12 mouse cellular contexts compared by ENCODE assay signal in genomic region chr2:59191466-59191865, GRCm38 (mm10). TPM values are rescaled to one million over a fixed set of nuclear protein-coding genes. Genes with fewer than 3 reads are reported as not detected.
DNase-seq lines count a peak whose midpoint lies in the region; ATAC-seq lines count a peak whose summit lies in the region.
"Had no signal": no experiment of that assay in that cellular context is flagged by ENCODE, and none has a peak within 500 bp of the region (broad histone marks: within the 10 kb centered on the region; RNA-seq: fewer than 3 reads in every experiment).

No protein-coding gene starts in this region.

- H3K27me3 ChIP-seq in stomach, embryonic 16.5 days (ENCODE audit: control insufficient read depth, insufficient read depth, low read length): no peaks in the 10 kb centered on the region
- H3K27me3 ChIP-seq: limb, embryonic 13.5 days; midbrain, embryonic 12.5 days had no signal

- peaks cover 19% of the 10 kb centered on the region; the same call in 1 of the 2 replicates for H3K4me1 ChIP-seq in stomach, embryonic 16.5 days (ENCODE audit: control insufficient read depth, insufficient read depth, low read length)
- H3K4me1 ChIP-seq: midbrain, embryonic 12.5 days had no signal

- H3K9ac ChIP-seq in stomach, embryonic 16.5 days (ENCODE audit: low read length): no peak overlapping the region
- H3K9ac ChIP-seq: limb, embryonic 13.5 days; midbrain, embryonic 12.5 days had no signal

- H3K4me3 ChIP-seq in stomach, embryonic 16.5 days (replicated peaks; ENCODE audit: low read length): no peak overlapping the region
- H3K4me3 ChIP-seq: erythroblast, embryonic 14.5 days; limb, embryonic 13.5 days; midbrain, embryonic 12.5 days had no signal

- DNase-seq in heart, adult 11 months: peak; percentile 76
- DNase-seq in heart, postnatal 4 days: no peak
- DNase-seq in retina, adult 2 months (ENCODE audit: low read depth, low spot score): peak; percentile 16
- no peak for DNase-seq in retina, embryonic 14.5 days (ENCODE audit: low spot score)
- peak; percentile 68 to 78 for DNase-seq in lung, adult 18-20 months
- DNase-seq in frontal cortex, adult 2 months (ENCODE audit: extremely low spot score in 1 of 2, low spot score in 1 of 2): no peak
- DNase-seq in layer of hippocampus, adult 8-10 months (ENCODE audit: low spot score in 2 of 2): no peak

- peaks cover 4% of the 10 kb centered on the region; the same call in 1 of the 2 replicates for H3K36me3 ChIP-seq in stomach, embryonic 16.5 days (ENCODE audit: control insufficient read depth, insufficient read depth, low read length)

- no peaks in the 10 kb centered on the region for H3K9me3 ChIP-seq in stomach, embryonic 16.5 days (replicated peaks; ENCODE audit: control insufficient read depth, low read length)
- H3K9me3 ChIP-seq: limb, embryonic 13.5 days; midbrain, embryonic 12.5 days had no signal

- no peak overlapping the region for H3K4me2 ChIP-seq in stomach, embryonic 16.5 days (ENCODE audit: low read depth, low read length)
- H3K4me2 ChIP-seq: limb, embryonic 13.5 days; midbrain, embryonic 12.5 days had no signal

- 60% methylated on average over 8 of the region's 8 CpGs for WGBS in stomach, embryonic 16.5 days

- no peak overlapping the region for H3K27ac ChIP-seq in stomach, embryonic 16.5 days (ENCODE audit: low read length)
- H3K27ac ChIP-seq: limb, embryonic 13.5 days; midbrain, embryonic 12.5 days had no signal

- ATAC-seq in stomach, embryonic 16.5 days (ENCODE audit: insufficient read depth, low FRiP score): peak; percentile 37; the same call in 1 of the 2 replicates

RNA-seq across cellular contexts. Expression of gene Pkp4, which starts 30.8 kb away (rescaled TPM):
- 100 to 1,000 TPM; 229 to 242 TPM for total RNA-seq in heart, postnatal 4 days (2021)
- polyA plus RNA-seq in stomach, embryonic 16.5 days (2015; fragmentation: Nextera tagmentation; extraction: Ambion mirVana): 30.0 and 32.6 TPM in 2 replicates
- polyA plus RNA-seq in frontal cortex, adult 2 months (2012; rRNA removed): 140 and 149 TPM in 2 replicates
- 100 to 1,000 TPM; 272 to 325 (median 301) TPM for total RNA-seq in layer of hippocampus, adult 8-10 months (2022)

RNA-seq across cellular contexts. Expression of gene Ccdc148, which starts 31.0 kb away (rescaled TPM):
- 1 to 10 TPM; 2.8 to 3.3 TPM for total RNA-seq in heart, postnatal 4 days (2021)
- 0.93 and 1.4 TPM in 2 replicates for polyA plus RNA-seq in stomach, embryonic 16.5 days (2015; fragmentation: Nextera tagmentation; extraction: Ambion mirVana)
- polyA plus RNA-seq in frontal cortex, adult 2 months (2012; rRNA removed): 6.6 and 7.6 TPM in 2 replicates
- total RNA-seq in layer of hippocampus, adult 8-10 months (2022): 10 to 100 TPM; 14.8 to 17.8 (median 16.1) TPM
- total RNA-seq: granulocyte monocyte progenitor cell, adult 5-6 weeks had no signal
- polyA plus RNA-seq: erythroblast, embryonic 14.5 days had no signal

Comparison
In these comparisons a context has a peak if more than half of its experiments do, and no peak if none do; other contexts are left out.
1. DNase-seq: peak in heart, adult 11 months (single experiment), retina, adult 2 months (single experiment) and lung, adult 18-20 months (2 of 2); none in heart, postnatal 4 days (single experiment), retina, embryonic 14.5 days (single experiment), frontal cortex, adult 2 months (0 of 2) and layer of hippocampus, adult 8-10 months (0 of 2).